Mouse (Mus musculus): ENCODE results near the gene Sun2. TPM values are rescaled to one million over a fixed set of nuclear protein-coding genes. Genes with fewer than 3 reads are reported as not detected.

The Sun2 gene
- polyA plus RNA-seq (2014; fragmentation: Nextera tagmentation; extraction: Ambion mirVana) = 7.2 and 7.8 TPM in 2 replicates

GRCm38 (mm10) chr15:79741921-79742705 is at the start of gene Sun2:
Gene Sun2 (minus strand): TSS chr15:79742536.
- Histone ChIP-seq H3K4me2 (ENCODE audit: low read length) (peak within 1 kb of the TSS; percentile 66), H3K4me1 (ENCODE audit: control insufficient read depth, insufficient read depth, low read length) (peaks cover 23% of the 10 kb centered on the region), H3K4me3 (replicated peaks; ENCODE audit: low read depth, low read length) (peak within 1 kb of the TSS; percentile 94), H3K9me3 (ENCODE audit: control insufficient read depth, low read length) (no peaks in the 10 kb centered on the region), H3K9ac (replicated peaks; ENCODE audit: low read length) (peak within 1 kb of the TSS; percentile 92), H3K27ac (replicated peaks; ENCODE audit: low read depth, low read length) (peak within 1 kb of the TSS; percentile 69), H3K36me3 (ENCODE audit: control insufficient read depth, insufficient read depth, low read length) (peaks cover 25% of the 10 kb centered on the region), H3K27me3 (ENCODE audit: control insufficient read depth, insufficient read depth, low read length) (no peaks in the 10 kb centered on the region)
- DNase-seq (peak; percentile 96), ATAC-seq (ENCODE audit: low FRiP score, low TSS enrichment) (peak; percentile 94)
- under 1% methylated on average over 93 of the region's 93 CpGs for WGBS

- H3K36me3 ChIP-seq (ENCODE audit: control insufficient read depth, insufficient read depth, low read length) = peaks cover 7% of the 10 kb centered on the region; the same call in 1 of the 2 replicates
- H3K27me3 ChIP-seq (ENCODE audit: control insufficient read depth, insufficient read depth, low read length) = no peaks in the 10 kb centered on the region
- peaks cover 14% of the 10 kb centered on the region for H3K4me1 ChIP-seq (ENCODE audit: control insufficient read depth, insufficient read depth, low read length)
- WGBS = 4% methylated on average over 12 of the region's 12 CpGs
- H3K4me2 ChIP-seq (ENCODE audit: low read length) = no peak overlapping the region
- DNase-seq = peak; percentile 68
- H3K9me3 ChIP-seq (ENCODE audit: control insufficient read depth, low read length) = no peaks in the 10 kb centered on the region
- no peak for ATAC-seq (ENCODE audit: low FRiP score, low TSS enrichment)
- no peak overlapping the region for H3K9ac ChIP-seq (replicated peaks; ENCODE audit: low read length)
- no peak overlapping the region for H3K27ac ChIP-seq (replicated peaks; ENCODE audit: low read depth, low read length)
- no peak overlapping the region for H3K4me3 ChIP-seq (replicated peaks; ENCODE audit: low read depth, low read length)
These were observed 49.2 kb upstream of the Sun2 start for GRCm38 (mm10) chr15:79791502-79791901.

GRCm38 (mm10) chr15:79790905-79791304 is 48.6 kb upstream of the Sun2 start:
- no peaks in the 10 kb centered on the region for H3K9me3 ChIP-seq (ENCODE audit: control insufficient read depth, low read length)
- H3K36me3 ChIP-seq (ENCODE audit: control insufficient read depth, insufficient read depth, low read length) = peaks cover 7% of the 10 kb centered on the region; the same call in 1 of the 2 replicates
- no peaks in the 10 kb centered on the region for H3K27me3 ChIP-seq (ENCODE audit: control insufficient read depth, insufficient read depth, low read length)
- ATAC-seq (ENCODE audit: low FRiP score, low TSS enrichment) = no peak
- no peak overlapping the region for H3K27ac ChIP-seq (replicated peaks; ENCODE audit: low read depth, low read length)
- no peak overlapping the region for H3K4me2 ChIP-seq (ENCODE audit: low read length)
- DNase-seq = no peak
- H3K9ac ChIP-seq (replicated peaks; ENCODE audit: low read length) = no peak overlapping the region
- no peak overlapping the region for H3K4me3 ChIP-seq (replicated peaks; ENCODE audit: low read depth, low read length)
- WGBS = 86% methylated on average over 6 of the region's 6 CpGs
- peaks cover 14% of the 10 kb centered on the region for H3K4me1 ChIP-seq (ENCODE audit: control insufficient read depth, insufficient read depth, low read length)

- H3K4me2 ChIP-seq (ENCODE audit: low read length) = no peak overlapping the region
- H3K27ac ChIP-seq (replicated peaks; ENCODE audit: low read depth, low read length) = no peak overlapping the region
- no peak for ATAC-seq (ENCODE audit: low FRiP score, low TSS enrichment)
- WGBS = 64% methylated on average over 8 of the region's 8 CpGs
- H3K4me1 ChIP-seq (ENCODE audit: control insufficient read depth, insufficient read depth, low read length) = peaks cover 14% of the 10 kb centered on the region
- no peaks in the 10 kb centered on the region for H3K9me3 ChIP-seq (ENCODE audit: control insufficient read depth, low read length)
- no peaks in the 10 kb centered on the region for H3K27me3 ChIP-seq (ENCODE audit: control insufficient read depth, insufficient read depth, low read length)
- DNase-seq = no peak
- no peak overlapping the region for H3K4me3 ChIP-seq (replicated peaks; ENCODE audit: low read depth, low read length)
- no peak overlapping the region for H3K9ac ChIP-seq (replicated peaks; ENCODE audit: low read length)
- peaks cover 7% of the 10 kb centered on the region; the same call in 1 of the 2 replicates for H3K36me3 ChIP-seq (ENCODE audit: control insufficient read depth, insufficient read depth, low read length)
These were observed 47.8 kb upstream of the Sun2 start for GRCm38 (mm10) chr15:79790111-79790510.

- Histone ChIP-seq H3K36me3 (ENCODE audit: control insufficient read depth, insufficient read depth, low read length) (peaks cover 7% of the 10 kb centered on the region; the same call in 1 of the 2 replicates), H3K27ac (replicated peaks; ENCODE audit: low read depth, low read length) (peak overlapping the region; percentile 49; the same call in 1 of the 2 replicates), H3K4me2 (ENCODE audit: low read length) (no peak overlapping the region), H3K9me3 (ENCODE audit: control insufficient read depth, low read length) (no peaks in the 10 kb centered on the region), H3K4me3 (replicated peaks; ENCODE audit: low read depth, low read length) (no peak overlapping the region), H3K27me3 (ENCODE audit: control insufficient read depth, insufficient read depth, low read length) (no peaks in the 10 kb centered on the region), H3K9ac (replicated peaks; ENCODE audit: low read length) (no peak overlapping the region; the same call in 1 of the 2 replicates), H3K4me1 (ENCODE audit: control insufficient read depth, insufficient read depth, low read length) (peaks cover 14% of the 10 kb centered on the region)
- 28% methylated on average over 8 of the region's 8 CpGs for WGBS
- ATAC-seq (ENCODE audit: low FRiP score, low TSS enrichment) (no peak), DNase-seq (peak; percentile 41)
These were observed 45.5 kb upstream of the Sun2 start for GRCm38 (mm10) chr15:79787815-79788214.

GRCm38 (mm10) chr15:79785056-79785455 is 42.7 kb upstream of the Sun2 start:
- Histone ChIP-seq H3K27ac (replicated peaks; ENCODE audit: low read depth, low read length) (no peak overlapping the region), H3K9ac (replicated peaks; ENCODE audit: low read length) (no peak overlapping the region), H3K9me3 (ENCODE audit: control insufficient read depth, low read length) (no peaks in the 10 kb centered on the region), H3K27me3 (ENCODE audit: control insufficient read depth, insufficient read depth, low read length) (no peaks in the 10 kb centered on the region), H3K4me2 (ENCODE audit: low read length) (no peak overlapping the region), H3K4me1 (ENCODE audit: control insufficient read depth, insufficient read depth, low read length) (peaks cover 14% of the 10 kb centered on the region), H3K36me3 (ENCODE audit: control insufficient read depth, insufficient read depth, low read length) (peaks cover 5% of the 10 kb centered on the region; the same call in 1 of the 2 replicates), H3K4me3 (replicated peaks; ENCODE audit: low read depth, low read length) (no peak overlapping the region)
- WGBS = 67% methylated on average over 1 of the region's 1 CpGs
- ATAC-seq (ENCODE audit: low FRiP score, low TSS enrichment) (no peak), DNase-seq (no peak)

- Histone ChIP-seq H3K4me2 (ENCODE audit: low read length) (no peak within 1 kb of the TSS), H3K27me3 (ENCODE audit: control insufficient read depth, insufficient read depth, low read length) (no peaks in the 10 kb centered on the region), H3K4me1 (ENCODE audit: control insufficient read depth, insufficient read depth, low read length) (peaks cover 13% of the 10 kb centered on the region), H3K27ac (replicated peaks; ENCODE audit: low read depth, low read length) (no peak within 1 kb of the TSS), H3K36me3 (ENCODE audit: control insufficient read depth, insufficient read depth, low read length) (no peaks in the 10 kb centered on the region), H3K9me3 (ENCODE audit: control insufficient read depth, low read length) (no peaks in the 10 kb centered on the region), H3K9ac (replicated peaks; ENCODE audit: low read length) (no peak within 1 kb of the TSS), H3K4me3 (replicated peaks; ENCODE audit: low read depth, low read length) (no peak within 1 kb of the TSS)
- DNase-seq (no peak), ATAC-seq (ENCODE audit: low FRiP score, low TSS enrichment) (no peak)
These were observed 35.4 kb upstream of the Sun2 start, which contains the start of gene Dnal4 for GRCm38 (mm10) chr15:79777749-79778148. Gene Dnal4 (minus strand): TSS chr15:79777849.

GRCm38 (mm10) chr15:79775662-79776061 is 33.3 kb upstream of the Sun2 start:
- Histone ChIP-seq H3K27me3 (ENCODE audit: control insufficient read depth, insufficient read depth, low read length) (no peaks in the 10 kb centered on the region), H3K4me1 (ENCODE audit: control insufficient read depth, insufficient read depth, low read length) (peaks cover 13% of the 10 kb centered on the region), H3K9me3 (ENCODE audit: control insufficient read depth, low read length) (no peaks in the 10 kb centered on the region), H3K36me3 (ENCODE audit: control insufficient read depth, insufficient read depth, low read length) (no peaks in the 10 kb centered on the region), H3K27ac (replicated peaks; ENCODE audit: low read depth, low read length) (no peak overlapping the region), H3K4me3 (replicated peaks; ENCODE audit: low read depth, low read length) (no peak overlapping the region), H3K9ac (replicated peaks; ENCODE audit: low read length) (no peak overlapping the region), H3K4me2 (ENCODE audit: low read length) (no peak overlapping the region)
- ATAC-seq (ENCODE audit: low FRiP score, low TSS enrichment) (no peak), DNase-seq (no peak)
- 63% methylated on average over 7 of the region's 7 CpGs for WGBS
